In genomic region chr1:118311622-118312326, GRCm38 (mm10) we compare ENCODE assay signal across 8 mouse cellular contexts. TPM values are rescaled to one million over a fixed set of nuclear protein-coding genes. Genes with fewer than 3 reads are reported as not detected.
DNase-seq lines count a peak whose midpoint lies in the region; ATAC-seq and TF ChIP-seq lines count a peak whose summit lies in the region.

Tsn (minus strand) TSS chr1:118311739.

- peak; percentile 7; the same call in 1 of the 2 replicates for ATAC-seq in limb, embryonic 14.5 days (ENCODE audit: low FRiP score, low read depth)
- ATAC-seq in monocyte, adult 5-6 weeks (replicated peaks; ENCODE audit: insufficient number of reproducible peaks, low FRiP score, low TSS enrichment, poor library complexity, severe bottlenecking): no peak

- no peak for TF ChIP-seq POLR2A in limb, embryonic 14.5 days (IDR thresholded peaks at IDR 0.05; ENCODE audit: borderline replicate concordance, extremely low read depth, insufficient read depth, insufficient read length)

- H3K27me3 ChIP-seq in erythroblast, embryonic 14.5 days (ENCODE audit: control insufficient read depth): peaks cover 2% of the 10 kb centered on the region; the same call in 1 of the 2 replicates
- H3K27me3 ChIP-seq in limb, embryonic 14.5 days (ENCODE audit: control insufficient read depth, insufficient read depth, low read length): no peaks in the 10 kb centered on the region

- H3K9me3 ChIP-seq in erythroblast, embryonic 14.5 days (ENCODE audit: control insufficient read depth, low read length): no peaks in the 10 kb centered on the region
- H3K9me3 ChIP-seq in limb, embryonic 14.5 days (ENCODE audit: control insufficient read depth, low read length): no peaks in the 10 kb centered on the region

- H3K9ac ChIP-seq in limb, embryonic 14.5 days (ENCODE audit: low read depth, low read length, severe bottlenecking): peak within 1 kb of the TSS; percentile 91

- peaks cover 18% of the 10 kb centered on the region for H3K4me1 ChIP-seq in erythroblast, embryonic 14.5 days (ENCODE audit: control insufficient read depth)
- peaks cover 3% of the 10 kb centered on the region; the same call in 1 of the 2 replicates for H3K4me1 ChIP-seq in limb, embryonic 14.5 days (ENCODE audit: control insufficient read depth, insufficient read depth, low read length)

- 55% methylated on average over 12 of the region's 12 CpGs for WGBS in limb, embryonic 14.5 days

- intact Hi-C loops in heart, postnatal 36 days (cut with DNase I): loop anchor here (1.0 kb wide), 1 partner anchor 10 kb away; the partner anchor contains the start of gene Nifk

- peaks cover 21% of the 10 kb centered on the region for H3K36me3 ChIP-seq in erythroblast, embryonic 14.5 days (ENCODE audit: control insufficient read depth)
- peaks cover 7% of the 10 kb centered on the region for H3K36me3 ChIP-seq in limb, embryonic 14.5 days (ENCODE audit: control insufficient read depth, insufficient read depth, low read length)

- peak within 1 kb of the TSS; percentile 64 for H3K4me2 ChIP-seq in limb, embryonic 14.5 days (replicated peaks; ENCODE audit: low read depth, low read length, severe bottlenecking)

- peak within 1 kb of the TSS; percentile 90 for H3K4me3 ChIP-seq in erythroblast, embryonic 14.5 days (replicated peaks)
- H3K4me3 ChIP-seq in limb, embryonic 14.5 days (replicated peaks; ENCODE audit: low read length): peak within 1 kb of the TSS; percentile 93

- peak; percentile 24 for DNase-seq in cerebellum, adult 11-12 months
- DNase-seq in cerebellum, adult 8-10 months: no peak
- peak; percentile 37 for DNase-seq in ES-CJ7 (ENCODE audit: low read depth, low spot score)
- DNase-seq in heart, postnatal 36 days: no peak
- no peak for DNase-seq in limb, embryonic 14.5 days (ENCODE audit: low spot score)
- no peak for DNase-seq in ovary, postnatal 36 days (ENCODE audit: low spot score)

- peak within 1 kb of the TSS; percentile 92 for H3K27ac ChIP-seq in limb, embryonic 14.5 days (replicated peaks; ENCODE audit: low read depth, low read length)

RNA-seq across cellular contexts. Expression of gene Tsn, which starts in this region (rescaled TPM):
- polyA plus RNA-seq in erythroblast, embryonic 14.5 days (2012): 0.57 and 1.0 TPM in 2 replicates
- total RNA-seq in heart, postnatal 36 days (2021): 10 to 100 TPM; 62.9 to 69.1 TPM
- polyA plus RNA-seq in limb, embryonic 14.5 days (2012; rRNA removed): 82.3 and 101 TPM in 2 replicates
- 290 and 307 TPM in 2 replicates for polyA plus RNA-seq in limb, embryonic 14.5 days (2014; fragmentation: Nextera tagmentation; extraction: Ambion mirVana)
- 41.0 to 92.2 TPM (median 71.6 TPM) in 3 replicates for total RNA-seq in monocyte, adult 5-6 weeks (2017)

Comparison
In these comparisons a context has a peak if more than half of its experiments do, and no peak if none do; other contexts are left out.
1. RNA of gene Tsn (polyA plus RNA-seq): 82.3 to 307 TPM in limb, embryonic 14.5 days; 0.57 to 1.0 TPM in erythroblast, embryonic 14.5 days; every median in the first group is over 10 times any median in the second.
2. DNase-seq: peak in cerebellum, adult 11-12 months (single experiment) and ES-CJ7 (single experiment); none in cerebellum, adult 8-10 months (single experiment), heart, postnatal 36 days (0 of 2), limb, embryonic 14.5 days (single experiment) and ovary, postnatal 36 days (single experiment).